Mouse (Mus musculus): Measurements from ENCODE around the gene Pax7.

Pax7 gene

DNA sequence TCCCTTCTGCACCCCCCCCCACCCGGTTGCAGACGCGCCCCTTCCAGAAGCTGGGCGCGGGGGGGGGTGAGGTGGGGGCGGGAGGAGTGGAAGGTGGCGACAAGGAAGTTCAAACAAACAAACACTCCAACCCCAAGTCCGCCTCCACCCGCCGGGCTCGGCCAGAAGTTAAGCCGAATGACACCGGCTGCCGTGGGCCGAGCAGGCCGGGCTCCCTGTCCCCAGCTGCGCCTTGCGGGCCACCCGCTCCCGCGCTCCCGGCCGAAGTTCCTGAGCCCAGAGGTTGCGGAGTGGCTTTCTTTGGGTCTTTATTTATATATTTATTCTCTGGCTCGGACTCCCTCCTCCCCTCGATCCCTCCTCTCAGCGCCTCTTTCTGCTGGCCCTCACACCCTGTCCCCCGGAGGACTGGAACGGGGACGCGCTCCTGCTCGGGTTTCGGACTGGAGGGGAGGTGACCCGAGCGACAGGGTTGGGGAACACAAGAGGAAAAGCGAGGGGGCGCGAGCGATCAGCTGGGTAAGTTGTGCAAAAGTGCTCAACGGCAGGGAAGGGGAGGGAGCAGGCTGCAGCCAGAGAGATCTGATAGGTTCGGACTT lies at the start of gene Pax7:
Gene Pax7, minus strand, starts transcription at position 493 of the 599 bp plus-strand sequence.
- no peak for DNase-seq (ENCODE audit: low spot score in 2 of 2)

DNA sequence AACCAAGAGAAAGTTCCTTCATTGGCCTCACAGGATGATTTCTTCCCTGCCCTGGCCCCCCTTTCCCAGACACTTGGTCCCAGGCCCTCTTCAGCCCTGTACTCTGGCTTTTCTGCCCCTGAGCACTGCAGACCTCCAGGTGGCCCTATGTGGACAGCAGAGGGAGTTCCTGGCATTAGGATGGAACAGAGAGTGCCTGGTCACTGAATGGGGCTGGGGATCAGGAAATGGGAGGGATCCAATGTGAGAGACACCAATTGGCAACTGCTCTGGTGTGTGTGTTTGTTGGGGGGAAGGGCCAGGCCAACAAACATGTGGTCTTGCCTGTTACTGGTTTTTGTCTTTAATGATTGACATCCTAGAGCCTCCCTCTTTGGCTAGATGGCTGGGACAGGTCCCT lies 48.5 kb upstream of the Pax7 start:
- DNase-seq (ENCODE audit: low spot score in 2 of 2): no peak

DNA sequence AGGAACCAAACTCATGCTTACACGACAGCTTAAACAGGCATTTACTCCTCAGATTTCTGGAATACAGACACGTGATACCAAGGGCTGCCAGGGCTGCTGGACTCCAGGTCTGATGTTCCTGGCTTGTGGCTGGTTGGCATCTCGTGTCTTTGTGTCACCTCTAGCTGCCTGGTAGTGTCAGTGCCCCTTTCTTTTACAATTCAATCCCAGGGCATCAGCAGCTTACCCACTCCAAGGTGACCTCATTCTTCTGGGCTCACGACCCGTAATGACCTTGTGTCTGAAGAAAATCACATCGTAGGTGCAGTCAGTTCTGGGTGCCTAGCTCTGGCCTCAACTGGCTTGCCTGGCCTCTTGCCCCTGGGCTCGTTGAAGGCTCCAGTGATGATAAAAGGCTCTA lies 46.0 kb upstream of the Pax7 start:
- no peak for DNase-seq (ENCODE audit: low spot score in 2 of 2)

DNA sequence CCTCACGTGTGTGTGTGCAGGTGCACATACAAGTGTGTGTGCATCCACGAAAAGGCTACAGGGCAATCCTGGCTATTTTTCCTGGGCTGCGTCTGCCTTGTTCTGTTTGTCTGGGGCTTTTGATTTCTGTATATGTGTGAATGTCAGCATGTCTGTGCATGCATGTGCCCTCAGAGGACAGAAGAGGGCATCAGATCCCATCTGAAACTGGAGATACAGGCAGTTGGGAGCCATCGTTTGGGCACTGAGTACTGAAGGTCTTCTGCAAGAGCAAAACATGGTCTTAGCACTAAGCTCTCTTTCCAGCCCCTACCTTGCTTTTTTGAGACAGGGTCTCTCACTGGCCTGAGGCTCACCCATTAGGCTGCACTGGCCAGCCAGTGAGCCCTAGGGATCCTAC lies 45.1 kb upstream of the Pax7 start:
- DNase-seq (ENCODE audit: low spot score in 2 of 2): no peak

DNA sequence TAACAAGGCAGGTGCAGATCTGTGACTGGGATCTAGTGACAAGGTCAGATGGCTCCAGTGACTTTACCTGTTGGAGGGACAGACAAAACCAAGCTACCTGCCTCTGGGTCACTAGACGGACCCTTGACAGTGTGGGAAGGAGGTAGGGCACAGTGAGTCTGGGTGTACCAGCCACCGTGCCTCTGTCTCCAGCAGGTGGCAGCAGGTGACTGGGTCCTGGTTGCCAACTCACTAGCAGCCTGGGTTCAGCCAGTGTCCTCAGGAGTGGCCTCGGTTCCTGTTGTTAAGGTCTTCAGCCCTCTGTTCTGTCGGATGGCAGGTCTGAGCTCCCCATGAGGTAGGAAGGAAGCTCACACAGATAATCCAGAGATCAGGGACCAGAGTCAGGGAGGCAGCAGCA lies 43.9 kb upstream of the Pax7 start:
- DNase-seq (ENCODE audit: low spot score in 2 of 2): peak in 1 of 2 experiments; percentile 50

DNA sequence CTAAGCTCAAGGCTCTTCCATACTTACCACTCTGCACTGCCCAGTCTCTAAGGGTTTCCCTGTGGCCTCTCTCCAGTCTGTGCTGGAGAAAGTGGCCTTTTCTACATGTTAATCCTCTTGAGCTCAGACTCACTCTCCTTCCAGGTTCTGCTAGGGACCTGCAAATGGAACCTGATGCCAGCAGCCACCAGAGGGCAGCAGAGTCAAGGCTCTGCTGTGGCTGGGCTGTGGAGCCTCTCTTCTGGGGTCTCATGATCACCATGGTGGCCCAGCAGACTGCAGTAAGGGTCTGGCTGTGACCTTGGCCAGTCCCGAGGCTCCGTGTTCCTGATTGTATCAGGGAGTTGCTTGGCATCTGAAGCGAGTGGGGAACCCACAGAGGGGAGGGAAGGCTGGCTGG lies 39.3 kb upstream of the Pax7 start:
- DNase-seq (ENCODE audit: low spot score in 2 of 2): peak in 1 of 2 experiments; percentile 40

DNA sequence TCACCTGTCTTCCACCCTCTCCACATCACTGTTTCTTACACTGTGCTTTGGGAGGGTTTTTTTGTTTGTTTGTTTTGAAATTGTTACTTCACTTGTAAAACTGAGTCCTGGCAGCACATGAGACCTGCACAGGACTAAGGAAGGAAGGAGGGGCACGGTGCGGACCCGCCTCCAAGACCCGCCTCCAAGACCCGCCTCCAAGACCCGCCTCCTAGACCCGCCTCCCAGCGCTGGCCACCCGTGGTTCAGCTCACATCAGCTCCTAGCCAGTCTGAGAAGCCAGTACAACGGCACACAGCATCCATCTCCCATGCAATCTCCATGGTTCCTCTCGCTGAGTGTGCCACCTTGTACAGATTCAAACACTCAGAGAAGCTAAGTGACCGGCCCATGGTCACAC lies 38.4 kb upstream of the Pax7 start:
- DNase-seq (ENCODE audit: low spot score in 2 of 2): no peak

DNA sequence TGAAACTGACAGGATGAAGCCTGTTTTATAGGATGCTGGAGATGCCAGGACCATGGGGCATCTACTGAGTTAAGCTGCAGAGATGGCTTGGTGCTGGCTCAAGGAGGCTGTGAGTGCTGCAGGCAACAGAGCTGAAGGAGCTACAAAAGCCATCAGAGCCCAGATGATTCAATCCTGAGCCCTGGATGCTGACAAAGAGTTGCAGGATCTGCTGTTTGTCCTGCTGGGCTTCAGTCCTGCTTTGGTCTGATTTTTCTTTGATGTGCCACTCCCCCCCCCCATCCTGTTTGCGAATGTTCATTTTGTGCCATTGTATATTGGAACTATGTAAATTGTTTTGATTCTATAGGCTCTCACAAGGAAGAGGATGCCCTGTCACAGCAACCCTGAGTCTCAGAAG lies 29.9 kb upstream of the Pax7 start:
- no peak for DNase-seq (ENCODE audit: low spot score in 2 of 2)

DNA sequence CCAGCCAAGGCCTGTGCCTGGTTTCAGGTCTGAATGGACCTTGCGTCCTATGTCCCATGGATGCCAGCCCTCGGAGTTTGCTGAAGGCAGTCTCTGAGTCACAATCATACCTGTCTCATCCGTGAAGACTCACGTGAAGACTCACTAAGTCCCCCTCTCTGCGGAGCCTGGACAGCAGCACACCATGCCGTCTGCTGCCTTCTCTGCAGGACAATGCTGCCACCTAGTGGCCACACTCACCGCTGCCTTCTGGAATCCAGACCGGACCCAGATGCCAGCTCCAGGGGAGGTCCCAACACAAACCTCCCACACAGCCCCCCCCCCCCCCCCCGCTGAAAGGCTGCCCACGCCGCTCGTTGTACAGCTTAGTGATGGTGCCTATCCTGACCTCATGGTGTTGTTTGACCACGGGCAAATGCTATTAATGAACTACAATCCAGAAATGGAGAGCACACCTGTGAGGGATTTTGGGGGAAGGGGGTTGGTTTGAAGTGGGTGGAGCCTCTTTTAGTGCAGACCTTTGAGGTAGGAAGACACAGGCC lies 25.4 kb upstream of the Pax7 start:
- peak; percentile 70 to 86 for DNase-seq (ENCODE audit: low spot score in 2 of 2)

DNA sequence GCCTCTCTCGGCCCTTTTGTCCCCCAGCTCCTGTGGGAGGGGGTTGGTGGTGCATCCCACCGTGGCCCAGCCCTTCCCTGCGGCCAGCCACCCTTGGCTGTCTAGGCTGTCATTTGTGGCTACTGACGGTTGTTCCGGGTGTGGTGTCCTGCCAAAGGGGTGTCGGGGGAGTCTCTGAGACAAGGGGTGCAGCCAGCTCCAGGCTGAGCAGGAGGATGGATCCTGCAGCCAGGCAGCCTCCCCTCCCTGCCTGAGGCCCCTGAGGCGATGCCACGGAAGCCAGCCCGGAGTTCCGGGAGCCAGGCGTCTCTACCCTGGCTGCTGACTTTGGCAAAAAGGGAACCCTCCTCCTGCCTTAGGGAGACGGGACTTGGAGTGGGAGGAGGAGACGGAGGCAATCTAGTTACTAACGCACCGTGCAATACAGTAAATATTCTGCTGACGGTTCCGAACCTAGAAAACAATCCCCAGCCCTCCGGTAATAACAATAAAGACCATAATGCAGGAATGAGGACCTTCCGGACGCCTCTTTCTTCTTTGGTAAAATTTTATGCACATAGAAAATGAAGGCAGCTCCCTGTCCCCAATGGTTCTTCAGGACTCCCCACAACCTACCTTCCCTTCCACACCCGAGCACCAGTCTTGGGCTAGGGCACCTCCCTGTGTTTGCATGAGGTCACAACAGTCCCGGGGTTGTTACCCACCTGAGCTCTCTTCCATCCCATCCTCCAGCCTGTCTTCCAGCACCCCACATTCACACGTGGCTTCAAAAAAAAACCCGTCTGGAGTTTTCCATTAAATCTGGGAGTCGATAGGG lies 19.1 kb upstream of the Pax7 start:
- DNase-seq (ENCODE audit: low spot score in 2 of 2): no peak

DNA sequence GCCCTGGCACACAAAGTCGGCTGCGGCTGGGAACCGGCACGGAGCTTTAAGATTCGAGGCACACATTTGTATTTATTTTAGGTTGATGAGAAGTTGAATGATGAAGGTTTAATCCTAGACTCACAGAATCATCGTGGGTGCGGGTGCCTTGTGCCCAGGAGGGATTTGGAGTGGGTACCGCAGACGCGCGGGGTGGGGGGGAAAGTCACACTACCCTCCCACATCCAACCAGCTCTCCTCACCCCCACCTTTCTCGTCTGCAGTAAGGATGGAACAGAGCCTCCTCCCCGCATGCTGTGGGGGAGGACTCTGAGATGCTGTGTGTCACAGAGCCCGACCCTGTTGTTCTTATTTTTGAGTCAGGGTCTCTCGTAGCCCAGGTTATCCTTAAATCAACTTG lies 18.1 kb upstream of the Pax7 start:
- no peak for DNase-seq (ENCODE audit: low spot score in 2 of 2)

DNA sequence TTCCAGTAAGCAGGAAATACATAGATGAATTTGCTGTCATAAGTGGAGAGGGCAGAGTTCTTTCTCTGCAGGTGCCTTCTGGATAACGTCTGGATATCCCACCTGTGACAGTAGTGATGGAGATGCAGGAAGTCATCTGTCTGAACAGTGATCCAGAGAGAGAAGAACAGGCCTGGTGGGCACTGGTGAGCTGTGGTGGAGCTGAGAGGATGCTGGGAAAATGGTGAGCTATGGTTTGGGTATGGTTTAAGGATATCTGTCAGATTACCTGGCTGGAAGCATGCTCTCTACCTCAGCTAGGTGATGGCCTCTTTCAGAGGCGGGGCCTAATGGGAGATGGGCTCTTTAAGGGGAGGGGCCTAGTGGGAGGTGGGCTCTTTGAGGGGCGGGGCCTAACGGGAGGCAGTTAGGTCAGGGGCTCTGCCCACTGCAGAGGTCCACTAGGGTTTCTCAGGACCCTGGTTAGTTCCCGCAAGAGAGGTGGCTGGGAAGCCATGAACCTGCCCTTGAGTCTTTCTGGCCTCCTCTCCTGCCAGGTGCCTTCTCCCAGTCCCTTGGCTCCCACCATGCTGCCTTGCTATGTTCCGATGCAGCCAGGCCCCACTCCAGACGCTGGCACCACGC lies 17.3 kb upstream of the Pax7 start:
- no peak for DNase-seq (ENCODE audit: low spot score in 2 of 2)

DNA sequence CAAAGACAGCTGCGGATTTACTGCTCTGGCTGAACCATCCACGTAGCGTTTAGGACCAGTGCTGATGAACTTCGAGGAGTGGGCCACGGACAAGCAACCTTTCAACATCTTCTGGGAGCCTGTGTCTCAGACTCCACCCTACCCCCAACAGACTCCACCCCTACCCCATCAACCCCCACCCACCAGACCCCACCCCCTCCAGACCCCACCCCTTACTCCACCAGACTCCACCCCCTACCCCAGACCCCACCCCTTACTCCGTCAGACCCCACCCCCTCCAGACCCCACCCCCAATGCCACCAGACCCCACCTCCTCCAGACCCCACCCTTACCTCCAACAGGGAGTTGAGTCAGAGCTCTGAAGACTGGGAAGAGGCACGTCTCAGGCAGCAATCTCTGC lies 10.1 kb upstream of the Pax7 start:
- DNase-seq (ENCODE audit: low spot score in 2 of 2): no peak

DNA sequence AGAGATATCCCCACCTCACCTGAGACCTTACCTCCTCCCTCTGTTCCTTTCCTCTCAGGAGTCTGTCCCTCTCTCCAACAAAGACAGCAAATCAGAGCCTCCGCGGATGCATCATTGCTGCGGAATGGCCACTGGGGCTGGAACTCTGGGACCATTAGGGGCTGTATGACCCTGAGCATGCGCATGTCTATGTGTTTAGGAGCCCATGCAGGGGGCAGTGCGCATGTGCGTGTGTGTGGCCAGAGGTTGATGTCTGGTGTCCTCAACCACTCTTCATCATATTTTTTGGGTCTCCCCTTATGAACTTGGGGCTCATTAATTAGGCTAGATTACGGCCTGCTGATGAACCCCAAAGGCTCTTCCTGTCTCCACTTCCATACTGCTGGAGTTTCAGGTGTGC lies 9.6 kb upstream of the Pax7 start:
- no peak for DNase-seq (ENCODE audit: low spot score in 2 of 2)

DNA sequence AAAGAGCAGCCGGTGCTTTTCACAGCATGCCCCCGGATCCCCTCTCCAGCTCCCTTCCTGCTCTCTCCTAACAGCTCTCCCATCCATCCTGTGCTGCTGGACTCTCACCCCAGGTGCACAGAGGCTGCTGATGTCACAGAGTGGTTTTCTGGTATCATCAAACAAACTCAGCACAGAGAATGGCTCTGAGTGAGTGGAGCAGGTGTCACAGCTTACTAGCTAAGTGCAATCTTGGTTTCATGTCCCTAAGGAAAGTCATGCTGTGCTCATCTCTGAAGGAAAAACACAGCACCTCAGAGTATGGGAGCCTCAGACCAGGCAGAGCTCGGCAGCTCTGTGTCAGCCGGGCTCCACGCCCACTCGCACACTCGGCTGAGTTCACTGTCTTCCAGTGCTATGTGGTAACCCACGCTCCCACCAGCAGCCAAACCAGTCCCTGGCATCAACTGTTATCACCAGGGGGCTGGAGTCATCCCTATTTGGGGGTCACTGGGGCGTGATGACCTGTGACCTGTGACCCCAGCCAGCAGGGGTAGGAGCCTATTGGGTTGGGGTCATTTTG lies 7.7 kb upstream of the Pax7 start:
- no peak for DNase-seq (ENCODE audit: low spot score in 2 of 2)

DNA sequence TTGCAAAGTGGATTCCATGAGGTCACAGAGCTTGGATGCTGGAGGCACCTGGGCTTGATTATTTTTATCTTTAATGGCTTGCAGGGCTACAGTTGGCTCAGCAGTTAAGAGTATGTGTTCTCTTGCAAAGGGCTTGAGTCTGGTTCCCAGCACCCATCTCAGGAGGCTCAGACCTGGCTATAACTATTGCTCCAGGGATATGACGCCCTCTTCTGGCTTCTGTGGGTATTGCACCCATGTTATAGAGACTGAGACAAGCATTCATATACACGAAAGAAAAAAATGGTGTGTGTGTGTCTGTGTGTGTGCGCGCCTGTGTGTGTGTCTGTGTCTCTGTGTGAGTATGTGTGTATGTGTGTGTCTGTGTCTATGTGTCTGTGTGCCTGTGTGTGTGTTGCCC lies 7.1 kb upstream of the Pax7 start:
- DNase-seq (ENCODE audit: low spot score in 2 of 2): no peak

DNA sequence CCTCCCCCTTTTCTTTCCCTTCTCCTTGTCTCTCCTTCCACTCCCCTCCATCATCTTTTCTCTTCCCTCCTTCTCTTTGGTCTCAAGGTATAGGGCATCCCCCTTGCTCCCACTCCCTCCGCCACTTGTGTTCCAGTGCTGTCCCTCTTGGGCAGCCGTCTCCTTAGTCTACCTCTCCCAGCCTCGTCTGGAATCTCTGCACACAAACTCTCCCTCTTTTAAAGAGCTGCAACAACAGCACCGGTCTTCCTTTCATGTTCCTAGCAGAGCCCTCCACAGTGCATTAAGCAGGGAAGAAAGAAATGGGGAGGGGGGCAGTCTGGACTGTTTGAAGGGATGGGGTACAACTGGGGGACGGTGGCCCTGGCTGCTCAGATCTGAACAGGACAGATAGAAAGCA lies 3.4 kb upstream of the Pax7 start:
- DNase-seq (ENCODE audit: low spot score in 2 of 2): no peak

DNA sequence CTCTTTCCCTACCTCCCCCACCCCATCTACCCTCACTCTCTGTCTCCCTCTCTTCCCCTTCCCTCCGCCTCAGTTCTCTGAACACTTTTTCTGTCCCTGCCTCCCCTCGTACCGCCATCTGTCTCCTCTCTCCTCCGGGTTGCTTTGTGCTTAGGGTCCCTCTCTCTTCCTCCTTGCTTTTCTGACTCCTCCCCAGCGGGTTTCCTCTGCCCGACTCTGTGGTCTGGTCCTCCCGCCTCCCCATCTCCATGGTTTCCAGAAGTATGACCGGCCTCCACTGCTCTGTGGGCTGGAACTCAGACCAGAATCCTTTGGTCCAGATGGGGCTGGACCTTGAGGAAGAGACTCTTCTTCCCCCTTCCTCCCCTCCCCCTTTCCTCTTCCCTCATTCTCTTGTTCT lies 2.9 kb upstream of the Pax7 start:
- no peak for DNase-seq (ENCODE audit: low spot score in 2 of 2)

DNA sequence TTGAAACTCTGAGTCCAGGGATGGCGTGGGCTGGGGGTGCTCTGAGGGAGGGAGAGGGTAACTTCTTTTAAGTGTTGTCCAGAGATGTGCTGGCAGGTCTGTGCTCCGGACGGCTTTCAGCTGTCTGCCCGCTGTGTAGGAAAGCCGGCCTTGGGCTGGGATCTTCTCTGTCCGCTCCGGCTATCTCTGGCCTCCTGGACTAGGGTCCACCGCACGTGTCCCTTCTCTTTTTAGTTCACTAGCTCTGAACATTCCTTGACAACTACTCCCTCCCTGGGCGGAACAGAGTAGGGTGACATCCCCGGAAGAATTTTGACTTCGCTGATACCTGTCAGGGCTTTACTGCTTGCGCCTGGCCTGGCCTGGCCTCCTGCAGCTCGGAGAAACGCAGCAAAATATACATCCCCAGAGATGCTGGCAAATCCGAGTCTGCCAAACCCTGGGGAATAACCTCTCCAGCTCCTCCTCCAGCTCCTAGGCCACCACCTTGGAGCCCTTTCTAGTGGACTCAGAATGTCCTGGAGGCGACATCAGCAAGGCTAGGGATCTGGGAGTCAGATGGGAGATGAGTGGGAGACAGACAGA lies 581 bp upstream of the Pax7 start:
- no peak for DNase-seq (ENCODE audit: low spot score in 2 of 2)

DNA sequence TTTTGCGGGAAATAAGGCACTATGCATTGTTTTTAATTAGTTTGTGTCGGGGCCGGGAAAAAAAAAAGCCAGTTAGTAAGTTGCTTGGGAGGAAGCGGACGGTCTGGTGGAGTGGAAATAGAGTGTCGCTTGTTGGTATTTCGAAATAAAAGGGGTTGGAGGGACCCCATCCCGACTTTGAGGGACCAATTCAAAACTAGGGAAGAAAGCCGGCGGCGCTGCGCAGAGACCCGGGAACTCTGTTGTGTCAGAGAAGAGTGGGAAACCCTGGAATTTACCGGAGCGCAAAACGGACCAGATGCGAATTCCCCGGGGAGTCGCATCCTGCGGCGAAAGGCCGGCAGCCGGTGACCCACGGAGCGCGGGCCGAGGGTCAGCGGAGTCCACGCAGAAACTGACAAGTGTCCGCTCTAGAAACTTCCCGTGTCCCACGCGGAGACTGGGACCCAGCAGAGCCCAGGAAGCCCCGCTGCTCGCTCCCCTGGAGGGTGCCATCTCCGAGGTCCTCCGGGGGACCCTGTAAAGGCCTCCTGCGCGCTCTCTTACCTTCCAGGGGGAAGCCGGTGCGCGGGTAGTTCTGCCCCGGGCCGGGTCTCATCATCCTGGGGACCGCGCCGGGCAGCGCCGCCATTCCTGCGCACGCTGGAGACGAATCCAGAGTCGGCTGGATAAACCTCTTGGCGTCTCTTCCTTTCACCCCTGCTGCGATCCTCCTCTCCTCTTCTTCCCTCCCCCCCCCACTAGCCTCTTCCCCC lies 870 bp downstream of the Pax7 start:
- DNase-seq (ENCODE audit: low spot score in 2 of 2): no peak

DNA sequence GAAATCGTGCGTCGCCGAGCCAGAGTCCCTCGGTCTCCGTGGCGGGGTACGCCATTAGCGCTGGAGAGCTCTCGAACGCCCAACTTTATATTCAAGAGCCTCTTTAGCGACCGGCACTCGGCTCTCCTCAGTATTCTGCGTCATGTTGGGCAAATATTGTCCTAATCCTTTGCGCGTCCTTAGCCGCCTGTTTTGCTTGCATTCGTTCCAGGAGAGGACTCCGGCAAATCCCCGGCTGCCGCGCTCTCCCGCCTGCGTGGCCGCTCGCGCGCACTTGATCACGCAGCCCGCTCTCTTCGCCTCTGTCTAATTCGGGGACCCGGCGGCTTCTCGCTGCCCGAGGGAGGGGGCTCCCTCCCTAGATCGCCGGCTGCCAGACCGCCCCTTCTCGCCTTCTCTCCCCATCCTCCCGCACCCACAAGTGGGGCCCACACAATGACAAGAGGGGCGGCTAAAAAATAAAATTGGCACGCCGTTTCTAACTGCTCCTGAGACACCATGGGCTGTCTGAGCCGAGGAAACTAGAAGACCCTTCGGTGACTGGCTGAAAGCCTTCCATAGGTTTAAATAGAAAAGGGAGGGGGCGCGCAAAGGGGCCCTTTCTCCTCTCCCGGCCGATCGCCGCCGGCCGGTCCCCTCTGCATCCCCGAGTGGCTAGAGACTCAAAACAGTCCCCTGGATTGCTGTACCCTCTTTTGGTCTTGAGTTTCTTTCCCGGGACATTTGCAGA lies 1.7 kb downstream of the Pax7 start:
- no peak for DNase-seq (ENCODE audit: low spot score in 2 of 2)

Measured in spleen, postnatal 10 days (tissue).